Mouse (Mus musculus): ENCODE measurements at regions not wholly inside any gene's neighbourhood (a gene's known extent, or its start where the extent isn't known, plus 50 kb on each side); places are given as distances from the start of the nearest gene placed in this dataset.

GRCm38 (mm10) chrX:80799740-80800139 lies 270.8 kb upstream of the Tmem47 start:
- DNase-seq (ENCODE audit: low spot score in 2 of 2), result no peak

- peak in 1 of 2 experiments; percentile 19 for DNase-seq (ENCODE audit: low spot score in 2 of 2)
These were observed 270.2 kb upstream of the Tmem47 start for GRCm38 (mm10) chrX:80800271-80800670.
